Mouse (Mus musculus) mouse trophoblast stem cell (cell line): ENCODE data around the gene Lrrc58.

Source experiments
- in situ Hi-C, 2 experiments: fragments of 300-500 bp; cut with MseI, MboI; formaldehyde crosslinking; loops; 2 replicates in 1 of 2; 3 replicates in 1 of 2; pipeline ENCODE4 v1.15.1; 2025

Lrrc58 gene

DNA sequence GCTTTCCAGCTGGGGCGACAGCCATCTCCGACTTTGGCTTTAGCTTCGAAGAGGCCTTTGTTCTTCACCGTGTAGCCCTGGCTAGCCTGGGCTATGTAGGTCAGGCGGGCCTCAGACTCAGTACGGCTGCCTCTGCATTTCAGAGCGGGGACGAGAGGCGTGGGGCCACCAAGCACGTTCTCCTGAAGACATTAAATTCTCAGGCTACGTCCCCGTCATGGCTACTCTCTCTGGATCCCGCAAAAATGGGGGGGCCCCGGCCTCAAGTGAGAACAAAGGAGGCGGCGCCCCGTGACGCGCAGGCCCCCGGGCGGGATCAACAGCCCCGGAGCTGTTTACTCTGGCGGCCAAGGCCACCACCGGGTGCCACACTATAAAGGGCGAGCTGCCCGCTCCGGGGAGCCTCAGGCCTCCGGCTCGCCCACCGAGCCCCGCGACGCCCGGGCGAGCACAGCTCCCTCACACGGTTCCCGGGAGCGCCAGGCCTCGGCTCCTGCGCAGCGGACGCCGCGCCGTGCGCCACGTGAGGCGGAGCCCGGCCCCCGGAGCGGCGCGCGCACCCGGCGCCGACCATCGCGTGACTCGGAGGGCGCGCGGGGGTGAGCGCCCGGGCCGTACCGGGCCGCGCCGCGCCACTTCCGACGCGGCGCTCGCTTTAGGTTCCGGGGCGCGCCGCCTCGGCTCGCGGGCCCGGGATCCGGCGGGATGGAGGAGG is at the start of gene Lrrc58:
Gene Lrrc58 (plus strand): TSS at position 599 of the 715 bp plus-strand sequence.
- in situ Hi-C loops = no loop called here

DNA sequence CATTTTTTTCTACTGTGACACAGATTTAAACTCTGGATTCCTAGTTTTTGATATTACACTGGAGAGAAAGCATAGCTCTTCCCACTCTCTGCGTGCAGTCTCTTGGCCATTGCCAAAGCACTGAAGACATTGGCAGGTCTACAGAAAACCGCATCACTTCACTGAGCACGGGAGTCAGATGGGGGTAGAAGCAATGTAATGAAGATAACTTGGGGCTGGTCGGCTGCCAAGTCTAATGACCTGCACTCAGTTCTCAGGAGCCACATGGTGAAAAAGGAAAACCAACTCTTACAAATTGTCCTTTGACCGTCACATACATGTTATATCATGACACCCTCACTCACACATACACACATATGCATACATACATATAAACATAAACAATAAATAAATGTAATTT is 44.2 kb upstream of the Lrrc58 start:
- in situ Hi-C loops = no loop called here

DNA sequence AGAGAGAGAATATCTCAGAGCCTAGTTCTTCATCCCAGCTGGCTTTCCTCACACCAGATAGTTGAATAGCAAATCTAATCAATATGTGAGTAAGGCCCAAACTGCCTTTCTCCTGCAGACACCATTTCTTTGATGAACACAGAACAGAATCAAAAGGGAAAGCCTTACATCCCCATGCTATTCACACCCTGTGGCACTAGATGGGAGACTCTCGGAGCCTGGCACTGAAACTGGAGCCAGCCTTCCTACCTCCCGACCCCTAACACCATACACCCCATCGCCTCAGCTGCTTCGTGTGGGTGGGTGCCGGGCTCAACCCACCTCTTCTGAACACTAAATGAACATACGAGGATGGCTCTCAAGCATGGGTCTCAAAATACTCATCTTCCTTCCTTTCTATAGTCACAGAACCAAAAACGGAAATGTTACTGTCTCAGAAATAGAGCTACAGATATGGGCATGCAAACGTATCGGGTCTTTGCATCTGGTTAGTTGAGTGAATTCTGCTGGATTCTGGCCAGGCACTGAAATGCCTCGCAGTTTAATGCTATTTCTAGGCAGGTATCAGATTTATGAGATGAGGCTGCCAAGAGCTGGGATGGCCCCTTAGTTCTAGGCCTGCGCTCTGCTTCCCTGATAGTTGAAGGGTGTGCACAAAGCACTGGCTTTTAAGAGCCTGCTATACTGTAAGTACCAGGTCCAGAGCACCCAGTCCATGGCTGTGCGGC is 43.2 kb upstream of the Lrrc58 start:
- in situ Hi-C loops = no loop called here

DNA sequence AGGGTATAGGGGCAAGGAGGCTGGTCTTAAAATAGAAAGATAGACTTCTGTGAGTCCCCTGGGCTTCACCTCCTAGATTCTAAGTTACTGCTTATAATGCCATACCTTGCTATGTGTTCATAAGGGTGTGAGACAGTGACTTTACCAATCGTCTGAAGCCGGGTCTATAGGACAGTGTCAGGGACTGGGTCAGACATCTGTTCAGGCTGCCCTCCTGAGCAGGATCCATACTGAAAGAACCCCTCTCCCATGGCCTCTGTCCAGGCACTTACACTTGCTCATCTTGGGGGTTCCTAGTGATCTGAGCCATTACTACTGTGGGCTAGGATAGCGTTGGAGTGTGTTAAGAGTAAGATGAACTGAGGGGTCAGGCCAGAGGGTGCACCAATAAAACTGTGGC is 41.9 kb upstream of the Lrrc58 start:
- in situ Hi-C loops = no loop called here

DNA sequence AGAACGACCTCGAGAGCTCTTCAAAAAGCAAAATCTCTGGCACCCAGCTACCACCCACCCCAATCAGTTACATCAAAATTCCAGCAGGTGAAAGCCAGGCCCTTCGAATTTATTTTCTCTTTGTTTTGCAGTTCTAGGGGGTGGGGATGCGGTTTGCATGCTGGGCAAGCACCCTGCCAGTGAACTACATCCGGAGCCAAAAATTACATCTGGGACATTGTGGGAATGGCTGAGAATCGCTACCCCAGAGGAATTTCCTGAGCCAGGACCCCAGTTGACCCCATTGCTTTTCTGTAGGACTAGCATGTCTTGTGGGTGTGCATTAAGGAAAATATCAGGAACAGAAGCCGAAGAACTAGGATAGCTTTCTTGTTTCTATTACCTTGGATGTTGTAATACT is 37.1 kb upstream of the Lrrc58 start:
- in situ Hi-C loops = no loop called here

DNA sequence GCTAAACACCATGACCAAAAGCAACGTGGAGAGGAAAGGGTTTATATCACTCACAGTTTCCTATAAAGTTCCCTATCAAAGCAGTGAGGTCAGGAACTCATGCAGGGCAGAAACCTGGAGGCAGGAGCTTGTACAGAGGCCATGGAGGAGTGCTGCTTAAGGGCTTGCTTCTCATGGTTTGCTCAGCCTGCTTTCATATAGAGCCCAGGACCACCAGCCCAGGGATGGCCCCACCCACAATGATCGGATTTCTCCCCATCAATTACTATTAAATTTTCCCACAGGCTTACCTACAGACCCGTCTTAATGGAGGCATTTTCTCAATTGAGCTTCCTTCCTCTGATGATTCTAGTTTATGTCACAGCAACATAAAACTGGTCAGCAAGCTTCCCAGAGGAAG is 30.6 kb upstream of the Lrrc58 start:
- in situ Hi-C loops = no loop called here

DNA sequence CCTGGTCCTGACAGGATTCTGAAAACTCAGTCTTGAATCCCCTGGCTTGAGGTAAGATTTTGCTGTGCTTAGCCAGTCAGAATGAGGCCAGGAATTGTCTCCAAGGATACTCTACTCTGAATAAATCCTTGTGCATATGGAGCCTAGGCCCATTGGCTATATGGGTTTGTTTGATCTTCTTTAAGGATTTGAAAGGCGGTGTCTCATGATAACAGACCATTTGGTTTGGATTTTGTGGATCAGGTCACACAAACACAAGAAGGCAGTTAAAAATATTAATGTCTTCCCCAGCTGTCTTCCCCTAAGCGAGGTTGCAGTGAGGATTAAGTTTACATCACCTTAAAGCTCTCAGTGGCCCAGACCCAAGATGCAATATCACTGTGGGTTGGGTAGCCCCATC is 25.8 kb upstream of the Lrrc58 start:
- in situ Hi-C loops = no loop called here

DNA sequence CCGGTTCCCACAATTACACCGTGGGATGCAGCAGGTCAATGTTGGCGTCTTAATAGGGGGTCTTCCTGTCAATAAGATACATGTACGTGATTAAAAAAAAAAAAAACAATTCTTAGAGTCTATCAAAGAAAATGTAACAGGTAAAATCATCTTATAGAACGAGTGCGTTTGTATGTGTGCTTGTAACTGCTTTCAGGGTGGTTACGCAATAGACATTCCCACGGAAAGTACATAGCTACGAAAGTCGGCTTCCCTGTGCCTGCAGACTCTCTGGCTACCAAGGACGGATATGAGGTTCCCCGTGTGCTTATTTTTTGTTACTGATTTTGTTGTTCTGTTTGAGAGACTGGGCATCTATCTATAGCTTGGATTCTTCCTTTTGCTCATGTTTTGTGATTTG is 24.4 kb upstream of the Lrrc58 start:
- in situ Hi-C loops = no loop called here

DNA sequence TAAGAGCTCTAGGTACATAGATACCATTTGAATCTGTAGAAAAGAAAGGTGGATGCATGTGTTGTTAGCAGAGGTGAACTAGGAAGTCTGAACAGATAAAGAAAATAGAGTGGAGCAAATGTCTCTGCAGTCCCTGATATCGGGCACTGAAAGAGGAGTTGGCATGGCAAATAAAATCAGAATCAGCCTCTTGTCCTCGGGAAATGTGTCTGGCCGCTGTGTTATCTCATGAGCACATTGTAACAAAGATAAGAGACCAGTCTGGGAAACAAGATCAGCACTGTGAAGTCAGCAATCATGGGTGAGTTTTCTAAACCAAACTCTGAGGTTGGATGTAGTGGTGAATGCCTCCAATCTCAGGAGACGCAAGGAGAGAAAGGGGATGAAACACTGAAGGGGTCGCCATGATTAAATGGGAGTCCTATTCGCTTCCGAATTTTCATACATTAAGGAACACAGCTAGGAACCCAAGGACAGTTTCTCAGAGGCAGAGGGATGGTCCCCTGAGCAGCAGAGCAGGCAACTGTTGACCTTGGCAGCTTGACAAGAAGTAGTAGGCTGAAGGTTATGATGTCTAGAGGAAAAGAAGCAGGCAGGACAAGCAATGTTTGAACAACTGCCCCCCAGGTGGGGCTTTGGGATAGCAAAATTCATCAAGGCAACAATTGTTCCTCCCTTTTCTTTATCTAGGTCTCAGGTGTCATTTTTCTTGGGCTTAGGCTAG is 22.8 kb upstream of the Lrrc58 start:
- in situ Hi-C loops = no loop called here

DNA sequence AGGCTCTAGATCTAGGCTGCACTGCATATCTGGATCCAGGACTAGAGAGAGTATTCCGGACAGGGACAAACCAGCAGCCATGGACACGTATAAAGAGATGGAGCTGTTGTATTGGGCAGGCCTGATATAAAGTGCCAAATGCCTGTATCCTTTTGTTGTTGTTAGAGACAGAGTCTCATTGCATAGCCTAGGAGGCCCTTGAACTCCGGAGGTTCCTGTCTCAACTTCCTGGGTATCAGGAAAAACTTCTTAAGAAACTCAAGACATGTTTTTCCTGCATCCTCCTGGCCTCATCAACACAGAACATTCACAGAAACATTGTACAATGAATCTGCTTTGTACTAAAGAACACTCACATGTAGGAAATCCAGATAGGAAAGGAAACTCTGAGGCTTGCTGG is 21.1 kb upstream of the Lrrc58 start:
- in situ Hi-C loops = no loop called here

DNA sequence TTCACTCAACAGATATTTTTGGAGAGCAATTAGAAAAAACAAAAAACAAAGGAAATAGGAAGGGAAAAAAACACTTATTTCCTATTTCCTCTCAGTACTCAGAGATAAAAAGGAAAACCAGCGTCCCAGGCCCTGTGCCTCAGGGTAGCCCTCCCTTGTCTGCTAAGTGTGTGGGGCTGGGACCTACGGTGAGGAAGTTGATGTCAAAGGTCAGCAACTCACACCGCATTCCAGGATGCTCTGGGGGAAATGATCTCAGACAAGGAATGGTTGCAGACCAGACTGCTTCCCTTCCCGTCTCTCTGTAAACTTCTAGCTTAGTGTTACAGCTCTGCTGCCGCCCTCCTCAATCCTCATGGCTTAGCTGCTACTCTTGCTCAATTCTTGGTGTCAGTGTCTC is 16.8 kb upstream of the Lrrc58 start:
- in situ Hi-C loops = no loop called here

DNA sequence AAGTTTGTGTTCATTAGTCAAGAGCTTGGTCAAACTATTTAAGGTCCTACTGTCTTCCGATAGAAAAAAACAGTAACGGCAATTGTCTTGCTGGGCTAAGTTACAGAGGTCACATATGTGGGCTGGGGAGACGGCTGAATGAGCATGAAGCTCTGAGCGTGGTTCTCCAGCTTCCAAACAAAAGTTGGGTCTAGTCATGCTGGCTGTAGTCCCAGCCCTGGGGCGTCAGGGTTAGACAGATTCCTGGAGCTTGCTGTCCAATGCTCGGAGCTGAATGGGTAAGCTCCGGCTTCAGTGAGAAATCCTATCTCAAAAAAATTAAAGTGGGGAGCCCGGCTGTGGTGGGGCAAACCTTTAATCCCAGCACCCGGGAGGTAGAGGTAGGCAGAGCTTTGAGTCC is 14.9 kb upstream of the Lrrc58 start:
- in situ Hi-C loops = no loop called here

DNA sequence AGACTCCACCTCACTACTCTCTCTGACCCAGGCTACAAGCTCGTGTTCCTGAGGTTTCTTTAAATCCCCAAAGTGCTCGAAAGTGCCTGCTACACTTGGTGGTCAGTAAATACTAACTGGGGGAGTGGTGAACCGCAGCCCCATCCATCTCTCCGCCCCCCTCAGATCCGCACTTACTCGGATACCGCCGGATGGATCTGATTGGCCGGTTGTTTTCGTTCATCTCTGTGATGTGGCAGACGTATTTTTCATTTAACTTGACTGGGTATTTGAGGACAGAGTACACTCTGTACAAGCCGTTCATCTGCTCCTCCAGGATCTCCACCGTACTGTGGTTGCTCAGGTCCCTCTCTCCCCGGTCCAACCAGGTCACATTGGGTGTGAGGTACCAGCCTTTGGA is 14.1 kb upstream of the Lrrc58 start:
- in situ Hi-C loops = no loop called here

DNA sequence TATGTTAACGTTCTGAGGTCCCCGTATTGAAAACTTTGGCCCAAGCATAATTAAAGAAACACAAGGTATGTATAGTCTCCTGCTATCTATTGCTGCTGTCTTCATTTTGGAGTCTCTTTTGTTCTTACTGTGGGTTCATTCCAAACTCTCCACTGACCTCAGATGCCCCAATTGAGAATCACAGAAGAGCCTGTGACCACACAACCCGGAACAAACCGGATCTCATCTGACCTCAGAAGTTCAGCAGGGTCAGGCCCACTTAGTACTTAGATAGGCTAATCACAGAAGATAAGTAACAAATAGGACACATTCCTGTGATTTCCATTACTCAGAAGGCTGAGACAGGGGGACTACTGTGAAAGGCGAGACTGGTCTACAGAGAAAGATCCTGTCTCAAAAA is 13.6 kb upstream of the Lrrc58 start:
- in situ Hi-C loops = no loop called here

DNA sequence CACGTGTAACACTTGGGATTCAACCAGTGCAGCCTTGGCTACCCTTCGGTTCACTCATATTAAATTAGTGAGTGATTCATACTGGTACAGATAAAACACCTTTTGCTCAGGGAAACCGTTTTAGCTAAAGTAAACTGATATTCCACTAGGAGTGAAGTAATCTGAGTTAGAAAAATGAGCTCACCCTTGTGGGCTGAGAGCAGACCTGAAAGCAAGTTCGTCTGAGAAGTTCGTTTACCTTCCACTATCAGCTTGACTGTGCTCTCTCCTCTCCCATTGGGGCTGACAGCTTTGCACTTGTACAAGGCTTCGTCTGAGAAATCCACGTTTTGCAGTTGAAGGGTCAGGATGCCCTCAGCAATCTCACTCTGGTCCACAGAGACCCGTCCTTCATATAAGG is 12.6 kb upstream of the Lrrc58 start:
- in situ Hi-C loops = no loop called here

DNA sequence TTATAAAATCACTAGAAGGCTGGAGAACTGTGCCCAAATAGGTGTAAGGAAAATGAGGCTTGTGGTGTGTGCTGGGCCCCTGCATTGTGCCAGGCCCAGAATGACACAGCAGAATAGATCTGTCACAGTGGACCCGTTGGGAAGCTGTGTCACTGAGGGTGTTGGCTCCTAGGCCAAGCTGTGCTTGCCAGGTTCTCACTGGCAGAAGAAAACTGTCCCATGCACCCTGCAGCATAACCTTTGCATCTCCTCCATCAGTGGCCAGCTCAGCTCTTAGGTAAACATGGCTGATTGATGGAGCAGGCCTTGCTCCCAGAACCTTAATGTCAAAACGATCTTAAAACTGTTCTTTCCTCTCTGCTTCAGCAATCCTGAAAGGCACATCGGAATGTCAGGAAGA is 11.9 kb upstream of the Lrrc58 start:
- in situ Hi-C loops = no loop called here

DNA sequence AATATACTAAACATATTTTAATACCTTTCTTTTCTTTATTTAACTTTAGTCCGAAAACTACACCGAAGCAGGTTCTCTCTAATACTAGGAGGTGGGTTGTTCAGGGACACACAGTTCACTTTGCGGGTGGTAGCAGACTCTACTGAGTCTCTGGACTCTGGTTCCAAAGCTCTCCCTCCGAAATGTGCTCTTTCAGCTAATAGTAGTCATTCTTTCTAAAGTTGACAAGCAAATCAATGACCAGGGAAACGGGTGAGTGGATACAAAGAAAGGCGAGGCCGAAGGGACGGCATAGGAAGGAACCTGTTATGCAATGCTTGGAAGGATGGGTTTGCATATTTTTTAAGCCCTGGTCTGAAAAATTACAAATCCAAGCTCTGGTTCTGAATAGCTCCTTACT is 10.7 kb upstream of the Lrrc58 start:
- in situ Hi-C loops = no loop called here

DNA sequence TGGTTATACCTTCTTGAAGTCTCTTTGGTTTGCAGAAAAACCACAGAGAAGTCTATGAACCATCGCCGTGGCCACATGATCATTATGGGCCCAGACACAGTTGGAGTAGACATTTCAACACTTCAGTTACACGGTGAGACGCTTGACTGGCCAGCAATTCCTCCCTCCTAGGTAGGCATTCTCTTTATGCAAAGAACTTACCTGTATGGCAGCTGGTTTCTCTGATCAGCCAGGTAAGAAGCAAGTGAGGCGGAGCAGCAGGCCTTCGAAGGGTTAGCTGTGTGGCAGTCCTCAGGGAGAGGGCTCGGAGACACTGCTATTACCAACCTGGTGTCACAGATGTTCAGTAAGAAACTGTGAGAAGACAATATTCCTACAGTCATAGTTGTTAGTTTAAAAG is 8.0 kb upstream of the Lrrc58 start:
- in situ Hi-C loops = no loop called here

DNA sequence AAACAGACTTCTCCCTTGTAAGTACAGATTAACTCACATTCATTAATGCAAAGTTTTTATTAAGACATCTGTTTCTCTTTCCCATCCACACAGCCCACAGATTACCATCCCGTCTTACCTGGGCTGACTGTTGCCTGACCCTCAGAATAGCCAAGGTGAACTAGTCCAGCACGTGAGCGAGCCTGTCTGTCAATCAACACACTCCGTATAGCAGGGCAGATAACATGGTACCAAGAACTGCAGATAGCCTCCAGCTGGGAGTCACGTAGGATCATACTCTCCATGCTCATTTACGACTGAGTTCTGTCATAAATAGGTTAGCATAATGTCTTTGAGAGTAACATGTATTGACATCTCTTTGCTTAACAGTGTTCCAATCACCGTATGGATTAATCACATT is 7.2 kb upstream of the Lrrc58 start, which contains the start of gene Gm36028:
Gene Gm36028 (minus strand): TSS at position 118 of the 400 bp plus-strand sequence.
- in situ Hi-C loops = no loop called here

DNA sequence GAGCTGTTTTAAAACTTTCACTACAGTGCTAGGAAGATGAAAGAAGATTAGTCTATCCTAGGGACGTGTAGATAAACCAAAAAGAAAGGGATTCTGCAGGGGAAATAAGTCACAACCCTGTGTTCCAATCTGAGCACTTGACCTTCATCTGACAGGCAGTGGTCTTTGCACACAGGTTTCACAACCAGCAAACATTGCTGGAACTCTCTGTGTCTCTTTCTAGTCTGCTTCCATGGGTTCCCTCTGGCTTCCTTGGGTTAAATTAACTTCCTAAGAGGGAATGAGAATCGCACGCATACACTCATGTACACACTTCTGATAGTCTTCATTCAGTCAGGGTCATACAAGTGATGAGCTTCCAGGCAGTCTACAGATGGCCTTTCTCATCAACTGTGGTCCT is 4.3 kb upstream of the Lrrc58 start:
- in situ Hi-C loops = no loop called here

DNA sequence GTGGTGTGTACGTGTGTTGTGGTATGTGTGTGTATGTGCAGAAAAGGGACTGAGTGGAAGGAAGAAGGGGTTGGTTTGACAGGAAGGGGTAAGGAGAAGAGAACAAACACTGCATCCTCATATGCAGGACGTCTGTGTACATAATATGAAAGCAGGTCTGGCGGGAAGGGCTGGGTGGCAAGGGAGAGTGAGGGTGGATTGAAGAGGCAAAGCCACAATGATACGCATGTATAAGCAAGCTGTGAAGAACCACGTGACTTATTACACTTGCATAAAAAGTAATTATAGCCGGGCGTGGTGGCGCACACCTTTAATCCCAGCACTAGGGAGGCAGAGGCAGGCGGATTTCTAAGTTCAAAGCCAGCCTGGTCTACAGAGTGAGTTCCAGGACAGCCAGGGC is 2.3 kb upstream of the Lrrc58 start:
- in situ Hi-C loops = no loop called here

DNA sequence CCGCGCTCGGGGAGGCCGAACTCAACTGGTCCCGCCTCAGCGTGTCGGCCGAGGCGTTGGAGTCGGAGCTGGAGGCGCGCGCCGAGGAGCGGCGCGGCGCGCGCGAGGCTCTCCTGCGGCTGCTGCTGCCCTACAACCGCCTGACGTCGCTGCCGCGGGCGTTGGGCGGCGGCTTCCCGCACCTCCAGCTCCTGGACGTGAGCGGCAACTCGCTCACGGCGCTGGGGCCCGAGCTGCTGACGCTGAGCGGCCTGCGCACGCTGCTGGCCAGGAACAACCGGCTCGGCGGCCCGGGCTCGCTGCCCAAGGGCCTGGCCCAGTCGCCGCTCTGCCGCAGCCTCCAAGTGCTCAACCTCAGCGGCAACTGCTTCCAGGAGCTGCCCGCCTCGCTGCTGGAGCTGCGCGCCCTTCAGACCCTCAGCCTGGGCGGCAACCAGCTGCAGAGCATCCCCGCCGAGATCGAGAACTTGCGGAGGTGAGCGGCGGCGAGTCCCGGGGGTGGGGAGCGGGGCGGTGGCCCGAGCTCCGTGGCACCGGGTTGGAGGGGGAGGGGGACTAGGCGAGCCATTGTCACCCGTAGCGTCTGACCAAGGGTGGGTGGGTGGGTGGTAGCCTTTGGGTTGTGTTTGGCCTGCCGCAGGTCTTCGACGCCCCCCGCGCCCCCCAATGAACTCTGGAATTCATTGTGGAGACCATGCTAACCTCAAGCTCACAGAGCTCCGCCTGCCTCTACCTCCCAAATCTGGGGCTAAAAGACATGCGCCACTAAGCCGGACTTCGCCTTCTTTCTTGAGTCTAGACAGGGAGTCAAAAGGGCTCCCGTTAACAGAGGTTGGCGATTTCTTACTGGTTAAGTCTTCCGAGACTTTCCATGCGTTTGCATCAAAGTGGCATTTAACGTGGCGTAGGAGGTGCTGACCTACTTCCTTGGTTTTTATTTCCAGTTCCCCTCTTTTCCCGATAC is 599 bp downstream of the Lrrc58 start:
- in situ Hi-C loops = no loop called here
